8 mouse cellular contexts compared by ENCODE assay signal in the genomic region with DNA sequence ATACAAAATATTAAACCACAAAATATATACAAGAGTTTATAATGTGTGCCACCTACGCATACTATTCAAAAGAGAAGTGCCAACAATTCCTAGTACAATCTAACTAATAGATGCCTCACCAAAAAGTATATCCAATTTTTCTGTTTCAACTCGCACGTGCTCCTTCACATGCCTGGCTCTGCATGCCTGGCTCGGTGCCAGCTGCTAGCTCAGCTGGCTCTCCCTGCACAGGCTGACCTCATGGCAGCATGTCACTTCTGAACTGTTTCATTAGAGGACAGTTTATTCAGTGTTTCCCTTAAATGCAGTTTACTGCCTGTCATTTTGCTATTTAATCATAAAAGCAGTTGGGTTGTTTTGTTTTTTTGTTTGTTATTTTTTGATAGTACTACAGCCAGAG. TPM values are rescaled to one million over a fixed set of nuclear protein-coding genes. Genes with fewer than 3 reads are reported as not detected.
DNase-seq lines count a peak whose midpoint lies in the region; ATAC-seq lines count a peak whose summit lies in the region.
"Had no signal": no experiment of that assay in that cellular context is flagged by ENCODE, and none has a peak within 500 bp of the region (broad histone marks: within the 10 kb centered on the region; RNA-seq: fewer than 3 reads in every experiment).

No protein-coding gene starts in this region.

- no peak overlapping the region for H3K9ac ChIP-seq in heart, embryonic 16.5 days (ENCODE audit: low read length)
- H3K9ac ChIP-seq in neural tube, embryonic 12.5 days = no peak overlapping the region
- H3K9ac ChIP-seq: liver, embryonic 15.5 days had no signal

- no peak overlapping the region for H3K4me2 ChIP-seq in heart, embryonic 16.5 days (ENCODE audit: low read depth, low read length)
- no peak overlapping the region for H3K4me2 ChIP-seq in neural tube, embryonic 12.5 days (replicated peaks)
- H3K4me2 ChIP-seq: liver, embryonic 15.5 days had no signal

- no peaks in the 10 kb centered on the region for H3K4me1 ChIP-seq in heart, embryonic 16.5 days (ENCODE audit: control insufficient read depth, insufficient read depth, low read length)
- H3K4me1 ChIP-seq in neural tube, embryonic 12.5 days = no peaks in the 10 kb centered on the region

- ATAC-seq in erythroid progenitor cell, adult 5-6 weeks (replicated peaks; ENCODE audit: low FRiP score, poor library complexity, severe bottlenecking) = peak; percentile 71; the same call in 1 of the 2 replicates
- peak; percentile 89 for ATAC-seq in heart, embryonic 16.5 days (replicated peaks; ENCODE audit: extremely low read depth, insufficient read depth, low FRiP score)
- peak; percentile 44; the same call in 1 of the 2 replicates for ATAC-seq in neural tube, embryonic 12.5 days (ENCODE audit: low FRiP score, low read depth)

- no peaks in the 10 kb centered on the region for H3K9me3 ChIP-seq in heart, embryonic 16.5 days (replicated peaks; ENCODE audit: control insufficient read depth, low read length)
- H3K9me3 ChIP-seq in neural tube, embryonic 12.5 days = no peaks in the 10 kb centered on the region
- H3K9me3 ChIP-seq: liver, embryonic 15.5 days had no signal

- H3K27ac ChIP-seq in heart, embryonic 16.5 days (ENCODE audit: low read length) = no peak overlapping the region
- H3K27ac ChIP-seq in neural tube, embryonic 12.5 days = no peak overlapping the region
- H3K27ac ChIP-seq: liver, embryonic 15.5 days had no signal

- 27% methylated on average over 4 of the region's 4 CpGs for WGBS in heart, embryonic 16.5 days
- WGBS in neural tube, embryonic 12.5 days = 49% methylated on average over 4 of the region's 4 CpGs

- no peaks in the 10 kb centered on the region for H3K27me3 ChIP-seq in heart, embryonic 16.5 days (ENCODE audit: control insufficient read depth, insufficient read depth, low read length)
- H3K27me3 ChIP-seq in neural tube, embryonic 12.5 days (replicated peaks) = no peaks in the 10 kb centered on the region
- H3K27me3 ChIP-seq: liver, embryonic 15.5 days had no signal

- no peak overlapping the region for H3K4me3 ChIP-seq in heart, embryonic 16.5 days (ENCODE audit: low read length)
- no peak overlapping the region for H3K4me3 ChIP-seq in neural tube, embryonic 12.5 days
- H3K4me3 ChIP-seq: liver, embryonic 15.5 days had no signal

- H3K36me3 ChIP-seq in heart, embryonic 16.5 days (ENCODE audit: control insufficient read depth, insufficient read depth) = peaks cover under 1% of the 10 kb centered on the region; the same call in 1 of the 2 replicates
- H3K36me3 ChIP-seq in neural tube, embryonic 12.5 days = no peaks in the 10 kb centered on the region

- DNase-seq in MN1 (ENCODE audit: low spot score) = peak; percentile 86
- peak; percentile 85 for DNase-seq in adrenal gland, postnatal 10 days
- peak; percentile 76 to 87 for DNase-seq in kidney, postnatal 36 days
- DNase-seq in thymus, postnatal 0 days (ENCODE audit: low spot score) = no peak

RNA-seq across cellular contexts. Expression of a gene that starts 46.9 kb away (rescaled TPM):
- 10 to 100 TPM; 40.6 to 50.8 TPM for total RNA-seq in adrenal gland, postnatal 10 days (2021)
- 169 and 189 TPM in 2 replicates for total RNA-seq in erythroid progenitor cell, adult 5-6 weeks (2015; ENCODE audit: low replicate concordance)
- total RNA-seq in erythroid progenitor cell, adult 5-6 weeks (2017; ENCODE audit: low replicate concordance) = 156 and 165 TPM in 2 replicates
- 26.2 and 28.2 TPM in 2 replicates for polyA plus RNA-seq in heart, embryonic 16.5 days (2015; fragmentation: Nextera tagmentation; extraction: Ambion mirVana)
- 37.8 and 42.2 TPM in 2 replicates for polyA plus RNA-seq in neural tube, embryonic 12.5 days (2016; fragmentation: Nextera tagmentation; extraction: Ambion mirVana)
- 14.5 and 16.9 TPM in 2 replicates for polyA plus RNA-seq in thymus, postnatal 0 days (2015; fragmentation: Nextera tagmentation; extraction: Ambion mirVana)
